Mouse (Mus musculus): ENCODE results near the gene Msi2. TPM values are rescaled to one million over a fixed set of nuclear protein-coding genes. Genes with fewer than 3 reads are reported as not detected.
A peak's percentile ranks its signal among the peaks of the same experiment; 100 is the strongest.

The Msi2 gene
- polyA plus RNA-seq, 1 experiment from 2014 or later, result 15.9 TPM

DNA sequence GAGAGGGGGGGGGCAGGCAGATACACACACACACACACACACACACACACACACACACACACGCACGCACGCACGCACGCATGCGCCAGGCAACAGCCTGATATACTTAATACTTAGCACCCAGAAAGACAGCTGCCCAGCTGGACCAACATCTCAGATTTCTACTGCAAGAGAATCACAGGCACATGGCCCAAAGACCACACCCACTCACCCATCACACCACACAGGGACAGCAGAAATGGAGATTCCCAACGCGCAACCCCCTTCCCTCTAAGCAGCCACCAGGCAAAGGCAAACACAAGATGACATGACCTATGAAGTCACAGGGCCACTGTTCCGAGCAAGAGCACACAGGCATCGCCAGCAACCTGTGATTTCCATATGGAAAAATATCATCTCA is 13.6 kb downstream of the Msi2 start:
- H3K4me1 ChIP-seq, result peaks cover 60% of the 10 kb centered on the region

GRCm38 (mm10) chr11:88703220-88703619 is 15.1 kb downstream of the Msi2 start:
- DNase-seq (ENCODE audit: low spot score), result no peak
- Histone ChIP-seq H3K36me3 (peaks cover 73% of the 10 kb centered on the region), H3K4me3 (no peak overlapping the region), H3K4me1 (peaks cover 60% of the 10 kb centered on the region), H3K27me3 (ENCODE audit: insufficient read depth, poor library complexity, severe bottlenecking) (no peaks in the 10 kb centered on the region), H3K27ac (peak overlapping the region; percentile 59; the same call in 1 of the 2 replicates), H3K9me3 (no peaks in the 10 kb centered on the region)
- WGBS, result 7% methylated on average over 4 of the region's 4 CpGs

More for the DNA sequence above, 13.6 kb downstream of the Msi2 start:
- Histone ChIP-seq H3K36me3 (peaks cover 77% of the 10 kb centered on the region), H3K27me3 (ENCODE audit: insufficient read depth, poor library complexity, severe bottlenecking) (no peaks in the 10 kb centered on the region), H3K4me3 (no peak overlapping the region; the same call in 1 of the 2 replicates), H3K27ac (no peak overlapping the region), H3K9me3 (no peaks in the 10 kb centered on the region)
- 83% methylated on average over 10 of the region's 10 CpGs for WGBS
- DNase-seq (ENCODE audit: low spot score), result no peak

- H3K4me1 ChIP-seq, result peaks cover 64% of the 10 kb centered on the region
- peak overlapping the region; percentile 3; the same call in 1 of the 2 replicates for H3K27ac ChIP-seq
- H3K4me3 ChIP-seq, result no peak overlapping the region
- DNase-seq (ENCODE audit: low spot score), result no peak
- WGBS, result 61% methylated on average over 6 of the region's 6 CpGs
- no peaks in the 10 kb centered on the region for H3K9me3 ChIP-seq
- H3K36me3 ChIP-seq, result peaks cover 72% of the 10 kb centered on the region
- no peaks in the 10 kb centered on the region for H3K27me3 ChIP-seq (ENCODE audit: insufficient read depth, poor library complexity, severe bottlenecking)
Measured at GRCm38 (mm10) chr11:88701976-88702659, 16.2 kb downstream of the Msi2 start.

DNA sequence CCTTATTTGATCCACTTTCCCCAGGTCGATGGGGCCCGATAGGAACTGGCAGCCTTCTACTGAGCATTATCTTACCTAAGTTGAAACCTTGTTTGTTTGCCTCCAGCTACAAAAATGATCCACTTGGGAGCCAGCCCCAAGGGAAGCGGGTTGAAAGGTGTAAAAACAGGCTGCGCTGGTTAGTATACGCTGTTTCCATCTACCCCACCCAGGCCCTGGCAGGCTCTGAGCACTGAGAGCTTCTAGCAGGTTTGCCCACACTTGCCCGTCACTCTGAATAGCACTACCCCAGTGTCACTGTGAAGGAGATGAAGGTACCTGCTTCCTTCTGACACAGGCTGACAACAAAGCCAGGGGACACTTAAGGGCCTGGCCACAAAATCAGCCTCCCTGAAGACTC is 17.3 kb downstream of the Msi2 start:
- H3K27ac ChIP-seq, result no peak overlapping the region
- no peaks in the 10 kb centered on the region for H3K27me3 ChIP-seq (ENCODE audit: insufficient read depth, poor library complexity, severe bottlenecking)
- peaks cover 72% of the 10 kb centered on the region for H3K36me3 ChIP-seq
- peaks cover 62% of the 10 kb centered on the region for H3K4me1 ChIP-seq
- no peak overlapping the region for H3K4me3 ChIP-seq
- WGBS, result 88% methylated on average over 6 of the region's 6 CpGs
- no peaks in the 10 kb centered on the region for H3K9me3 ChIP-seq
- DNase-seq (ENCODE audit: low spot score), result no peak

- no peak for DNase-seq (ENCODE audit: low spot score)
- 88% methylated on average over 15 of the region's 15 CpGs for WGBS
- peaks cover 64% of the 10 kb centered on the region for H3K4me1 ChIP-seq
- no peak overlapping the region for H3K27ac ChIP-seq
- no peaks in the 10 kb centered on the region for H3K9me3 ChIP-seq
- H3K27me3 ChIP-seq (ENCODE audit: insufficient read depth, poor library complexity, severe bottlenecking), result no peaks in the 10 kb centered on the region
- no peak overlapping the region for H3K4me3 ChIP-seq
- peaks cover 67% of the 10 kb centered on the region for H3K36me3 ChIP-seq
Measured at GRCm38 (mm10) chr11:88700202-88700711, 18.1 kb downstream of the Msi2 start.

GRCm38 (mm10) chr11:88693905-88694893 is 24.1 kb downstream of the Msi2 start:
- H3K36me3 ChIP-seq, result peaks cover 36% of the 10 kb centered on the region
- peaks cover 81% of the 10 kb centered on the region for H3K4me1 ChIP-seq
- DNase-seq (ENCODE audit: low spot score), result no peak
- 59% methylated on average over 20 of the region's 20 CpGs for WGBS
- H3K9me3 ChIP-seq, result no peaks in the 10 kb centered on the region
- no peak overlapping the region for H3K4me3 ChIP-seq
- peak overlapping the region; percentile 81; the same call in 1 of the 2 replicates for H3K27ac ChIP-seq
- H3K27me3 ChIP-seq (ENCODE audit: insufficient read depth, poor library complexity, severe bottlenecking), result no peaks in the 10 kb centered on the region

DNA sequence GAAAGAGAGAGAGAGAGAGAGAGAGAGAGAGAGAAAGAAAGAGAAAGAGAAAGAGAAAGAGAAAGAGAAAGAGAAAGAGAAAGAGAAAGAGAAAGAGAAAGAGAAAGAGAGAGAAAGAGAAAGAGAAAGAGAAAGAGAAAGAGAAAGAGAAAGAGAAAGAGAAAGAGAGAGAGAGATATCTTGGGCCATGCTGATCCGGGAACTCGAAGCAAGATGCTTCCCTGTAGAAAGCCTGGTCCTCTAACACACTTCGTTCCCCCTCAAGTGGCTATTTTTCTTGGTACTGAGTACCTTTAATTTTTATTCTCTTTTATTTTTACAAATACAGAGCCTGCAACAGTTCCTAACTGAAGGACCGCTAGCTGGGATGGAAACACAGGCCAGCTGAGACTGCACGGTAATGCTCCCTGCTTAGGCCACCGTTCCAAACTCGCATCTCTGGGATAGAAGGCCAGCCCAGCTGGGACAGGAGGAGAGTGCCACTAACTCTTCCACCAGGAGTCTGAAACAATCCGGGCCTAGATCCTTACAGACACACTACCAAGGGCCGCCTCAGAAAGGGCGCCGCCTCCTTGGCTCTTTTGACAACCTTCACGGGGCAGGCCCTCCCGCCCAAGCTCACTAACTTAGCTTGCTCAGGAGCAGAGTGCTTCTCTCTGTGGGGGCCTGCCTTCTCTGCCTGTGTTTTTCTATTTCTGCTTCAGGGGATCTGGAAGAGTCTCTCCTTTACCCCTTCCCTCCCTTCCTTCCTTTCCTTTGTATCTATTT is 25.1 kb downstream of the Msi2 start:
- Histone ChIP-seq H3K4me1 (peaks cover 89% of the 10 kb centered on the region), H3K4me3 (no peak overlapping the region), H3K27me3 (ENCODE audit: insufficient read depth, poor library complexity, severe bottlenecking) (no peaks in the 10 kb centered on the region), H3K27ac (peak overlapping the region; percentile 81), H3K36me3 (peaks cover 39% of the 10 kb centered on the region), H3K9me3 (no peaks in the 10 kb centered on the region)
- DNase-seq (ENCODE audit: low spot score), result no peak
- 41% methylated on average over 13 of the region's 13 CpGs for WGBS

- peak overlapping the region; percentile 82 for H3K27ac ChIP-seq
- DNase-seq (ENCODE audit: low spot score), result no peak
- WGBS, result 21% methylated on average over 9 of the region's 10 CpGs
- peaks cover 89% of the 10 kb centered on the region for H3K4me1 ChIP-seq
- H3K27me3 ChIP-seq (ENCODE audit: insufficient read depth, poor library complexity, severe bottlenecking), result no peaks in the 10 kb centered on the region
- H3K9me3 ChIP-seq, result no peaks in the 10 kb centered on the region
- peaks cover 39% of the 10 kb centered on the region for H3K36me3 ChIP-seq
- no peak overlapping the region for H3K4me3 ChIP-seq
Measured at GRCm38 (mm10) chr11:88692374-88692773, 25.9 kb downstream of the Msi2 start.

DNA sequence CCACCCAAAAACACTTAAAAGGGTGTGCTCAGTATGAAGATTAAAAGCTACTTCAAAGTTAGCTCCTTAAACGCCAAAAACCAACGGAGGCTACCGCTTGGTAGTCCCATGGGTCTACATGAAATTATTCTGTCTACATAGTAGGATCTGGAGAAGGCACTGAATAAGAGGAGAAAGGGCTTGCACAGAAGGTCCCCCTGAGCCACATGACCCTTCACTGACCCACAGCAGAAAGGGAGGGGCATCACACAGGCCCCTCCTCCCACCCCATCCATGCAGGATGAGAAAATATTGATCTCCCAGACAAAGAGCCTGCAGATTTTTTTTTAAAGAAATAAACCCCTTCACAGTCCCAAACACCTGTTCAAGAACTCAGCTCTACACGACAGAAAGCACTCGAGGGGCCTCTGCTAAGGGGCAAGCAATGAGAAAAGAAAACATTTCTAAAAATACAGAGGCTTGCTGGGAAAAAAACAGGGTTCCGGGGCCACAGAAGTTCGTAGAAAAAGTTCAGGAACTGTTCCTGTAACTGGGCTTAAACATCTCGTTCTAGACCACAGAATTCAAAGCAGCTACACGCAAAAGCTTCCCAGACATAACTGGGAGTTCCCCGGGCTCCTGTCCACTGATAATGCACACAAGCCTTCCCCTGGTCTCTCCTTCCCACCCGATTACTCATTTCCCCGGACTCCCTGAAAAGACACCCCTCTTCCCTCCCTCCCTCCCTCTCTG is 27.6 kb downstream of the Msi2 start:
- Histone ChIP-seq H3K27ac (peak overlapping the region; percentile 82), H3K4me3 (0 out of 2 replicates have a peak overlapping the region, but pooled peaks have one; percentile 8), H3K4me1 (peaks cover 91% of the 10 kb centered on the region), H3K36me3 (peaks cover 37% of the 10 kb centered on the region), H3K9me3 (no peaks in the 10 kb centered on the region), H3K27me3 (ENCODE audit: insufficient read depth, poor library complexity, severe bottlenecking) (no peaks in the 10 kb centered on the region)
- no peak for DNase-seq (ENCODE audit: low spot score)
- 19% methylated on average over 12 of the region's 12 CpGs for WGBS

GRCm38 (mm10) chr11:88689831-88690459 is 28.4 kb downstream of the Msi2 start:
- Histone ChIP-seq H3K27ac (peak overlapping the region; percentile 82), H3K9me3 (no peaks in the 10 kb centered on the region), H3K27me3 (ENCODE audit: insufficient read depth, poor library complexity, severe bottlenecking) (no peaks in the 10 kb centered on the region), H3K36me3 (peaks cover 45% of the 10 kb centered on the region), H3K4me1 (peaks cover 84% of the 10 kb centered on the region), H3K4me3 (no peak overlapping the region)
- WGBS, result 33% methylated on average over 14 of the region's 14 CpGs
- no peak for DNase-seq (ENCODE audit: low spot score)

- peaks cover 77% of the 10 kb centered on the region for H3K4me1 ChIP-seq
- DNase-seq (ENCODE audit: low spot score), result no peak
- H3K9me3 ChIP-seq, result no peaks in the 10 kb centered on the region
- 94% methylated on average over 8 of the region's 8 CpGs for WGBS
- peaks cover 55% of the 10 kb centered on the region for H3K36me3 ChIP-seq
- H3K4me3 ChIP-seq, result no peak overlapping the region
- H3K27me3 ChIP-seq (ENCODE audit: insufficient read depth, poor library complexity, severe bottlenecking), result no peaks in the 10 kb centered on the region
- H3K27ac ChIP-seq, result 0 out of 2 replicates have a peak overlapping the region, but pooled peaks have one; percentile 48
Measured at GRCm38 (mm10) chr11:88688644-88689043, 29.7 kb downstream of the Msi2 start.
